9 mouse cellular contexts compared by ENCODE assay signal in the genomic region with DNA sequence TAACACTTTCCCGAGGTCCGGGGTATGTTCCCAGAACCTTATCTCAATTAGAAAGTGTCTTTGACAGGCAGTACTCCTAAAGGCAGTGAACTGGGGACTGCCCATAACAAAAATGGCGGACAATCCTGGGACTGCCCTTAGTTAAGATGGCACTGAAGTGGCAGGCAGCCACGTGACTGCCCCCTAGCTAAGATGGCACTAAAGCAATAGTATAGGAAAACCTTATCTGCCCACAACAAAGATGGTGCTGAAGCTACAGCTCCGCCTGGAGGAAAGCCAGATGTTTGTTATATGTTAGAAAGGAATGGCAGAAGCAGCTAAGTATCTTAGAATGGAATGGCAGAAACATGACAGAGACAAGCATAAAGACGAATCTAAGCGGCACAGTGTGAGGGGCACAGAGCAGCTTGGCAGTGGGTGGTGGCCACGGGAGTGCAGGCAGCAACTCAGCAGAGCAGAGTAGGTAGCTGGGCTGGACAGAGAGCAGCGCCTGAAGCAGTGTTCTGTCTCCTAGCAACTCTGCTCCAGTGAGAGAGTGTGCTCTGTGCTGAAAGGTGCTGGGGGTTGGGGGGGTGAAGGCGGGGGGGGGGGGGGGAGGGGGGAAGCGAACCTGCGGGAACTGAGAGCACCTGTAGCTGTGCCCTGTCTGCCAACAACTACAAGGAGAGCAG. TPM values are rescaled to one million over a fixed set of nuclear protein-coding genes. Genes with fewer than 3 reads are reported as not detected.
A peak's percentile ranks its signal among the peaks of the same experiment; 100 is the strongest.
DNase-seq lines count a peak whose midpoint lies in the region; ATAC-seq lines count a peak whose summit lies in the region.
"Had no signal": no experiment of that assay in that cellular context is flagged by ENCODE, and none has a peak within 500 bp of the region (broad histone marks: within the 10 kb centered on the region; RNA-seq: fewer than 3 reads in every experiment).

No protein-coding gene starts in this region.

- H3K9me3 ChIP-seq in forebrain, embryonic 12.5 days, result no peaks in the 10 kb centered on the region
- H3K9me3 ChIP-seq: limb, embryonic 15.5 days had no signal

- H3K9ac ChIP-seq in forebrain, embryonic 12.5 days, result no peak overlapping the region; the same call in 1 of the 2 replicates
- H3K9ac ChIP-seq: limb, embryonic 15.5 days had no signal

- peaks cover 6% of the 10 kb centered on the region; the same call in 1 of the 2 replicates for H3K4me1 ChIP-seq in forebrain, embryonic 12.5 days

- DNase-seq in kidney, postnatal 14 days, result peak; percentile 9
- no peak for DNase-seq in kidney, adult 9 months
- DNase-seq in R1 (ENCODE audit: low read depth, low spot score), result peak; percentile 93
- DNase-seq in left cerebral cortex, adult 11 months (ENCODE audit: low spot score), result peak; percentile 32
- peak; percentile 9 for DNase-seq in retina, embryonic 14.5 days (ENCODE audit: low spot score)
- no peak for DNase-seq in T-cell, adult 2 months (ENCODE audit: low spot score)
- no peak for DNase-seq in spleen, postnatal 4 days (ENCODE audit: low spot score in 2 of 2)

- peak overlapping the region; percentile 18; the same call in 1 of the 2 replicates for H3K4me3 ChIP-seq in forebrain, embryonic 12.5 days (replicated peaks)
- H3K4me3 ChIP-seq: limb, embryonic 15.5 days had no signal

- H3K27me3 ChIP-seq in forebrain, embryonic 12.5 days, result no peaks in the 10 kb centered on the region
- H3K27me3 ChIP-seq: limb, embryonic 15.5 days had no signal

- peak overlapping the region; percentile 40 for H3K4me2 ChIP-seq in forebrain, embryonic 12.5 days
- H3K4me2 ChIP-seq: limb, embryonic 15.5 days had no signal

- H3K36me3 ChIP-seq in forebrain, embryonic 12.5 days (replicated peaks), result no peaks in the 10 kb centered on the region
- H3K36me3 ChIP-seq: limb, embryonic 15.5 days had no signal

- WGBS in forebrain, embryonic 12.5 days, result 51% methylated on average over 10 of the region's 12 CpGs

- peak; percentile 85; the same call in 1 of the 2 replicates for ATAC-seq in forebrain, embryonic 12.5 days (ENCODE audit: low FRiP score)

- H3K27ac ChIP-seq in forebrain, embryonic 12.5 days, result no peak overlapping the region
- H3K27ac ChIP-seq: limb, embryonic 15.5 days had no signal

RNA-seq across cellular contexts. Expression of a gene that starts 14.3 kb away (rescaled TPM):
- 43.2 and 43.5 TPM in 2 replicates for polyA plus RNA-seq in forebrain, embryonic 12.5 days (2016; fragmentation: Nextera tagmentation; extraction: Ambion mirVana)

Comparison
In these comparisons a context has a peak if more than half of its experiments do, and no peak if none do; other contexts are left out.
1. DNase-seq: peak in kidney, postnatal 14 days (single experiment), R1 (single experiment), left cerebral cortex, adult 11 months (single experiment) and retina, embryonic 14.5 days (single experiment); none in kidney, adult 9 months (single experiment), T-cell, adult 2 months (single experiment) and spleen, postnatal 4 days (0 of 2).